Mouse (Mus musculus) stomach, postnatal 0 days (tissue): ENCODE results near the gene St5.

ENCODE experiments used
- CTCF ChIP-seq: IDR thresholded peaks from 2 replicates; pipeline ENCODE4 v1.5.1; 2016; ENCODE audit warnings: antibody characterized with exemption, low read depth, mild to moderate bottlenecking, moderate library complexity
- EP300 ChIP-seq: optimal IDR thresholded peaks from 2 replicates; pipeline ENCODE3; 2016; ENCODE audit warnings: antibody characterized with exemption

DNA sequence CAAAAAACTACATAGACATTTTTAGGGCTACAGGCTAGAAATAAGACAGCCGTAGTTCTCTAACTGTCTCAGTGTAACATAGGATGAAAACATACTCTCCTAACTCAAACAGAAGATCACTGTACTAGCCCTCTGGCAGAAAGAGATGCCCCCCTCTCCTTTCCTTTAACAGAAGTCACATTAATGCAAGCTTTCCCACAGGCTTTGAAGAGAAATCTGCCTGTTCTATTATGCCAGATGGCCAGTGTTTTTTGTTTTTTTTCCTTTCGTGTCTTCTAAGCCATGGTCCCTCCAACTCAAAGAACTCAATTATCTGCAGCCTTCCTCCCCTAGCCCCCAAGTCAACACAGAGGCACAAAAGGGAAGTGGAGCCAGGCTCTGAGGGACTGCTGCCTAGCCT, 90.9 kb downstream of the St5 start:
- TF ChIP-seq CTCF (no peak), EP300 (no peak)
